Mouse (Mus musculus) ES-E14 (cell line): Measurements from ENCODE around the gene Crkl. TPM values are rescaled to one million over a fixed set of nuclear protein-coding genes. Genes with fewer than 3 reads are reported as not detected.

Experiments
- DNase-seq: peaks from one replicate; pipeline ENCODE4 v3.0.0-alpha.2; 2013; ENCODE audit warnings: low read depth, low spot score
- H3K27ac ChIP-seq: 2 replicates; pipeline ENCODE4 v1.5.1; 2012; ENCODE audit warnings: low read depth, mild to moderate bottlenecking, low read length, moderate library complexity, mixed read lengths; ENCODE audit not compliant: poor library complexity, insufficient read depth, severe bottlenecking
- H3K36me3 ChIP-seq: 2 replicates; pipeline ENCODE4 v1.6.1; 2012; ENCODE audit warnings: mild to moderate bottlenecking, low read length, moderate library complexity, mixed read lengths; ENCODE audit not compliant: control insufficient read depth, poor library complexity, insufficient read depth, severe bottlenecking
- H3K4me1 ChIP-seq, 2 experiments: fragments of 150-350 bp in 1 of 2; sonication (generic) in 1 of 2; 2 replicates each; pipeline ENCODE4 v1.6.1; 2012; ENCODE audit warnings: low read length in 2 of 2, mild to moderate bottlenecking in 1 of 2, mixed read lengths in 1 of 2; ENCODE audit not compliant: control insufficient read depth in 2 of 2, insufficient read depth in 2 of 2, poor library complexity in 1 of 2
- H3K4me3 ChIP-seq, 2 experiments: fragments of 150-350 bp in 1 of 2; sonication (generic) in 1 of 2; 2 replicates each; pipeline ENCODE4 v1.5.1; 2012; ENCODE audit warnings: low read length in 2 of 2, low read depth in 1 of 2, mild to moderate bottlenecking in 1 of 2, mixed read lengths in 1 of 2; ENCODE audit not compliant: insufficient read depth in 1 of 2, poor library complexity in 1 of 2, severe bottlenecking in 1 of 2
- H3K9ac ChIP-seq: 2 replicates; pipeline ENCODE4 v1.6.1; 2012; ENCODE audit warnings: low read depth, mild to moderate bottlenecking, low read length, mixed read lengths; ENCODE audit not compliant: poor library complexity, insufficient read depth, severe bottlenecking
- H3K9me3 ChIP-seq: fragments of 150-350 bp; sonication (generic); 2 replicates; pipeline ENCODE4 v1.6.1; 2012; ENCODE audit warnings: low read depth, mild to moderate bottlenecking, low read length; ENCODE audit not compliant: control insufficient read depth, insufficient read depth
- CHD2 ChIP-seq: IDR thresholded peaks from 2 replicates; pipeline ENCODE4 v1.6.1; 2014; ENCODE audit warnings: mild to moderate bottlenecking, low read depth, low read length, inconsistent platforms
- HCFC1 ChIP-seq: IDR thresholded peaks from 2 replicates; pipeline ENCODE4 v1.6.1; 2012; ENCODE audit warnings: low read length, inconsistent platforms, borderline replicate concordance; ENCODE audit not compliant: insufficient read depth
- MAFK ChIP-seq: IDR thresholded peaks from 2 replicates; pipeline ENCODE4 v1.6.1; 2014; ENCODE audit warnings: mild to moderate bottlenecking, low read depth, low read length, inconsistent platforms; ENCODE audit not compliant: insufficient read depth
- ZC3H11A ChIP-seq: IDR thresholded peaks from 2 replicates; pipeline ENCODE4 v1.6.1; 2012; ENCODE audit warnings: low read depth, mild to moderate bottlenecking, inconsistent platforms, low read length, borderline replicate concordance
- ZNF384 ChIP-seq: IDR thresholded peaks from 2 replicates; pipeline ENCODE4 v1.6.1; 2012; ENCODE audit warnings: low read depth, low read length, inconsistent platforms
- in situ Hi-C, 2 experiments: fragments of 600-800 bp; cut with MboI; formaldehyde crosslinking; loops; one replicate each; pipeline ENCODE4 v1.15.1; 2025; ENCODE audit warnings: low sequenced_read_pairs in 2 of 2, inconsistent platforms in 1 of 2; ENCODE audit not compliant: unreplicated experiment in 2 of 2
- total RNA-seq: library from RNA; depleted of rRNA; stranded (reverse); fragments of 300-350 nt; gene quantifications from 2 replicates; pipeline ENCODE4 v1.2.3, GENCODE M21; 2012

Crkl gene
- total RNA-seq, 1 experiment, result 28.2 TPM

DNA sequence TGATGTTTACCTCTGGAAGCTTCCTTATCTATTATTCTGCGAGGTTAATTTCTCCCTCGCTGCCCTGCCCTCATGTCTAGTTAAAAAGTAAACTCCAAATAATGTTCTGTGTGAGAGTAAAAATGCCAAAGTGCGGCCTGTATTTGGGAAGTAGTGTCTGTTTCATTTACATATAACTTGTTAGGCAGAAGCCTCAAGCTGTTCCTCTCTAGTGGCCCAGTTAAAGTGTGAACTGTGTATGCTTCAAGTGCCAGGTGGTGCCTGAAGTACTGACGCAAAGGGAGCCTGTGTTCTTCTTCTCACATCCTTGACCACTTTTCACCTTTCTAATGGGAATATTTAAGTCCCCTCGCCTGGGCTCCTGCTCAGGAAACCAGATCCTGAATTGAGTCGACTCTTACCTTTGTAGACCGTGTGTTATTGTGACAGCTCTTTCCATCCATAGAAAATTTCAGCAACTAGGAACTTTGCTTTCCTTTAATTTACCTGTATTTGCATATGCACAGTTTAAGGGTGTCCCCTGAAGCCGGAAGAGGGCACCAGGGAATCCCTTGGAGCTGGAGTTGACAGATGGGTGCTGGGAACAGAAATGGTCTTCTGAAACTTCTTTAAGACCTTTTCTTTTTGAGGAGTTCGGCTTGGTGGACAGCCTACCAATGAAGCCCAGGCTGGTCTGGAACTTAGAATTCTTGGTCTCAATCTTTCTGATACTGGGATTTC lies 45.1 kb upstream of the Crkl start:
- Histone ChIP-seq H3K27ac (no peak overlapping the region), H3K36me3 (no peaks in the 10 kb centered on the region), H3K9me3 (no peaks in the 10 kb centered on the region), H3K4me3 (peak overlapping the region; percentile 84 to 90), H3K4me1 (peaks cover 2 to 8% of the 10 kb centered on the region in 2 experiments; a peak in 2 of 4 replicates), H3K9ac (no peak overlapping the region; the same call in 1 of the 2 replicates)
- TF ChIP-seq CHD2, result no peak
- no peak for DNase-seq
- in situ Hi-C loops, result no loop called here

DNA sequence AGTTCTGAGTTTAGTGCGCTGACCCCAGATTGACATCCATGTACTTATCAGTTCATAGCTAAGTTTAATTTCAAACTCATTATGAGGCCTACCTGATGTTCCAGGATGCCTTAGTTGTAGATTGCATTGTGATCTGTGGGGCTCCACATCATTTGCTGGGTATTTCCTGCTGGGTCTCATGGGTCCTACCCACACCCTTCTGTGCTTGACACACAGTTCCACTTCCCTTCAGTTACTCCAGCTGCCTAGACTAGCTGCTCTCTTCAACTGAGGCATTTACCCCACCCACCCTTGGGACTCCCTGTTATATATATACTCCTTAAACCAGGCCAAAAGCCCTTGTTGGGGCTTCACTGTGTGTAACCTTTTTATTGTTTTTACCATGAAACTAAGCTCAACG lies 42.7 kb upstream of the Crkl start:
- H3K4me3 ChIP-seq, result no peak overlapping the region
- no peaks in the 10 kb centered on the region for H3K9me3 ChIP-seq
- in situ Hi-C loops, result no loop called here
- H3K4me1 ChIP-seq, result peaks cover 2 to 8% of the 10 kb centered on the region in 2 experiments; a peak in 2 of 4 replicates
- no peak overlapping the region for H3K27ac ChIP-seq
- H3K36me3 ChIP-seq, result no peaks in the 10 kb centered on the region
- no peak for TF ChIP-seq MAFK
- no peak for TF ChIP-seq CHD2
- TF ChIP-seq HCFC1, result no peak
- no peak for TF ChIP-seq ZNF384
- TF ChIP-seq ZC3H11A, result no peak
- H3K9ac ChIP-seq, result no peak overlapping the region
- no peak for DNase-seq

DNA sequence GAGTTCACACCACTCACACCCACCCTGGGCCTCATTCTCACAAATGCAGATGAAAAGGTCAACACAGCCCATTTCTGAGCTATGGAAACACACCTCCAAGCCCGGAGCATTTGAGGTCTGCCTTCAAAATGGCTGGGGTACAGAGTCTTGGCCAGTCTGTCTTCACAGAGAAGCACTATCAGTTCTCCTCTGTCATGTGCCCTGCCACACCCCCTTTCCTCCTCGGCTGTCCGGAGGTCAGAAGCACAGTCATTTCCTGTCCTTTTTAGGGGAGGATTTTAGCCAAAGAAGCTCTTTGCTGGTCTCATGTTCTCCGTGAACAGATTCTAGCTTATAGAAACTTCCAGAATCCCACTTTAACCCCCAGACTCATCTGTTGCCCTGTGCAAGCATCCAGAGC lies 41.6 kb upstream of the Crkl start:
- in situ Hi-C loops, result no loop called here
- no peak for DNase-seq
- Histone ChIP-seq H3K36me3 (no peaks in the 10 kb centered on the region), H3K4me1 (peaks cover 2 to 8% of the 10 kb centered on the region in 2 experiments; a peak in 2 of 4 replicates), H3K4me3 (no peak overlapping the region), H3K9ac (no peak overlapping the region), H3K9me3 (no peaks in the 10 kb centered on the region), H3K27ac (no peak overlapping the region)
- TF ChIP-seq MAFK (no peak), ZC3H11A (no peak), HCFC1 (no peak), ZNF384 (no peak), CHD2 (no peak)

GRCm38 (mm10) chr16:17423021-17423420 lies 28.8 kb upstream of the Crkl start:
- Histone ChIP-seq H3K9ac (no peak overlapping the region), H3K4me1 (peaks cover 2 to 6% of the 10 kb centered on the region in 2 experiments; a peak in 3 of 4 replicates), H3K36me3 (peaks cover 4% of the 10 kb centered on the region), H3K4me3 (no peak overlapping the region), H3K9me3 (no peaks in the 10 kb centered on the region), H3K27ac (no peak overlapping the region)
- TF ChIP-seq HCFC1 (no peak), ZC3H11A (no peak), ZNF384 (no peak), MAFK (no peak), CHD2 (no peak)
- in situ Hi-C loops, result no loop called here
- DNase-seq, result no peak

- TF ChIP-seq ZNF384, result peak; percentile 96
- TF ChIP-seq MAFK, result no peak
- TF ChIP-seq HCFC1, result no peak
- 0 out of 2 replicates have a peak, but pooled peaks have one; percentile 14 for TF ChIP-seq ZC3H11A
- no peak for TF ChIP-seq CHD2
- Histone ChIP-seq H3K9ac (no peak overlapping the region), H3K9me3 (no peaks in the 10 kb centered on the region), H3K36me3 (no peaks in the 10 kb centered on the region), H3K4me1 (peaks cover 0 to 3% of the 10 kb centered on the region in 2 experiments; a peak in 1 of 4 replicates), H3K27ac (no peak overlapping the region), H3K4me3 (no peak overlapping the region)
- DNase-seq, result no peak
- in situ Hi-C loops, result no loop called here
These were observed 19.2 kb upstream of the Crkl start for GRCm38 (mm10) chr16:17432576-17432975.
